Mouse (Mus musculus): ENCODE results near the gene Lrba.
A peak's percentile ranks its signal among the peaks of the same experiment; 100 is the strongest.

Gene Lrba

DNA sequence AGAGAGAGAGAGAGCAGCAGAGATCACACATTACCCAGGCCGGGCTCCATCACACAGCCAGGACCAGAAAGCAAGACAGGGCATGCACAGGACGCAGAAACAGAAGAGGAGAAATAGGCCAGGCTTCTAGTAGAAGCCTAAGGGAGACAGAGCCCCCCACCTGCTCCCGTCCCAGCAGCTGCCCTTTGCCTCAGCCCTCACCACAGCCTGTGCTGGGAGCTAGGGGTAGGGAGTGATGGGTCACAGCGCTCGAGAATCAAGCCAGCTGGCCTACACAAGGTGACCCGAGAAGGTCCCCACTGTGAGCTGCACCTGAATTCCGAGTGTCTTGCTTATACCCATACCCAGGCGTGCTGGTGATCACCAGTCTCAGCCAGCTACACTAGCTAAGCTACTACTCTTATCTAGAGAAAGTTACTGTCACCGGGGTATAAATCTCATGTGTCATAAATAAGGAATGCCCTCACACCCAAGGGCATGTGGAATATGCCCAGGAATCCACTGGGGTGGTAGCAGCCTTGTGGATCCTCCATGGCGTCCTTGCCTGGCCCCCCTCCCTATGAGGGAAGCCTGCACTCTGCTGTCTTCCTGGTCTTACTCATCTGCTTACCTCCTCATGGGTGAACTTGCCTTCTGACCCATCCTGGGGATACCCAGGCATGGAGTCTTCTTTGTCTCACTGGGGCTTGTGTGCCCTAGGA lies 563.1 kb downstream of the Lrba start:
- DNase-seq (ENCODE audit: extremely low spot score, low read depth, low spot score), result no peak

DNA sequence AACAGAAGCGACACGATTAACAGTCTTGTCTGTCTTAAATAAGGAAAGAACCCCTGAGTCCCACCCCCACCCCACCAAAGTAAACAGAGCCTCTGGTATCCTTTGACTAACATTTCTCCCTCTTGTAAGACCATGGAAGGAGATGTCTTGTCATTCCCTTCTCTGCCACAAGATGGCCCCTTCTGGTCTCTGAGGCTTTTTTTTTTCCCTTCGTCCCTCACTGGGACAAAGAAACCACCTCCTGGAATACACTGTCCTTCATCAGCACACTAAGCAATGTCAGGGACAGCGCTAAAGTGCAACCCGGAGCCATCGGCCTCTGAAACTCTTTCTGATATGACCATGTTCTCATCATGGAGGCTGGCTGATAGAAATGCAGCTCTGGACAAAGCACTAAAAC lies 564.2 kb downstream of the Lrba start:
- DNase-seq (ENCODE audit: extremely low spot score, low read depth, low spot score), result peak; percentile 76

DNA sequence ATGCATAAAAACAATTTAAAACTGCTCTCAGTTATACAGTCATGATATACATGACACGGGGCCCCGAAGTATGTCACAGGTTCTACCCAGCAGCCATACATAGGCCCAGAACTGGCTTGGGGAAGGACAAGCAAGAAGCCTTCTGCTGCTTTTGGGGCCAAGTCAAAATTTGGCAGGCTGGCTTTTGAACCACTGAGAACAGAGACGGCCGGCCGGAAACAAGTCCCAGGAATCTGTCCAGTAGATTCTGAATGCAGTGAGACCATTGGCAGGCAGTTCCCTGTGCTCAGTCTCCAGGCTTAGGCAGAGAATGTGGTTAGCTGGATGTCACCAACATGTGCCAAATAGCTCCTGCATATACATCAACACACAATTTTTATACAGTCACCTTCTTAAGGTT lies 565.3 kb downstream of the Lrba start:
- no peak for DNase-seq (ENCODE audit: extremely low spot score, low read depth, low spot score)

DNA sequence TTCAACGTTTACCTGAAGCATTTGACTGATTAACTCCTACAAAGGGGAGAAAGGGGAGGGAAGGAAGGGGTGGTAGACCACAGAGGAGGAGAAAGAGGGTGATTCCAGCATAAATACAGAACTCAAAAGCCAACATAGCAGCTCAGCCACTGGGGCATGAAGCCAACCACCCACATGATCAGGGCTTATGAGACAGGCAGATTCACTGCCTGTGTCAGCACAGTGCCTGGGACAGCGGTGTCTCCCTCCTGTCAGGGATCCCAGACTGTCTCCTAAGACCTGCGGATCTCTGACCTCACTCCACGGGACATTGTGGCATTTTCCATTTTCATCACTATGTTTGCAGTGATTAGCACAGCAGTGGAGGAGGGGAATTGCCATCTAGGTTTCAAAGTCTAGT lies 568.8 kb downstream of the Lrba start:
- DNase-seq (ENCODE audit: extremely low spot score, low read depth, low spot score), result no peak

- DNase-seq (ENCODE audit: extremely low spot score, low read depth, low spot score), result no peak
These were observed 569.3 kb downstream of the Lrba start for GRCm38 (mm10) chr3:86793720-86794191.

- DNase-seq (ENCODE audit: extremely low spot score, low read depth, low spot score), result no peak
These were observed 572.2 kb downstream of the Lrba start for GRCm38 (mm10) chr3:86796716-86797115.

DNA sequence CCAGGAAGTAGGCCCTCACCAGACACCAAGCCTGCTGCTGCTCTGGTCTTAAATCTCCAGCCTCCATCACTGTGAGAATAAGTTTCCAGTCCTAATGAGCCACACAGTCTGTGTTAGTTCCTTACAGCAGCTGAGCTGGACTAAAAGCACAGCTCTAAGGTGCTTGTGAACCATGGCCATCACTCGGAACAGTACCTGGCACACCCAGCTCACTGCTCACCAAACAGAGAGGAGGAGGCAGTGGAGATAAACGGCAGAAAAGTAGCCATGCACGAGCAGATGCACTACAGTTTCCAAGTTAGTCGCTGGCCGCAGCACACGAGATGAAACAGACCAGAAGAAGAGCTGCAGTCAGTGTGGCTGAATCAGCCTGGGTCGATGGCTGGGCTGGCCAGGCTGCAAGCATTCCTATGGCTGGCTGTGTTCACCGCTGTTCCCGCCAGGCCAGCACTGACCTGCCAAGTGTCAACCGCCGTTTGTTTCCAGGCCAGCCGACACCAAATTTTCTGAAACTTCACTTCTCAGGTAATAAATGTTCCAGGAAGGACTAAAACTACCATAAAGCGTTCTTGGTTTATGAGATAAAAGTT lies 573.5 kb downstream of the Lrba start:
- no peak for DNase-seq (ENCODE audit: extremely low spot score, low read depth, low spot score)

- no peak for DNase-seq (ENCODE audit: extremely low spot score, low read depth, low spot score)
These were observed 574.6 kb downstream of the Lrba start for GRCm38 (mm10) chr3:86799041-86799440.

- DNase-seq (ENCODE audit: extremely low spot score, low read depth, low spot score), result no peak
These were observed 576.4 kb downstream of the Lrba start for GRCm38 (mm10) chr3:86800841-86801240.

- DNase-seq (ENCODE audit: extremely low spot score, low read depth, low spot score), result no peak
These were observed 578.3 kb downstream of the Lrba start for GRCm38 (mm10) chr3:86802825-86803224.

GRCm38 (mm10) chr3:86804265-86804664 lies 579.8 kb downstream of the Lrba start:
- no peak for DNase-seq (ENCODE audit: extremely low spot score, low read depth, low spot score)

- DNase-seq (ENCODE audit: extremely low spot score, low read depth, low spot score), result no peak
These were observed 582.4 kb downstream of the Lrba start for GRCm38 (mm10) chr3:86806834-86807233.

GRCm38 (mm10) chr3:86807750-86808467 lies 583.4 kb downstream of the Lrba start:
- DNase-seq (ENCODE audit: extremely low spot score, low read depth, low spot score), result no peak

GRCm38 (mm10) chr3:86809199-86809598 lies 584.7 kb downstream of the Lrba start:
- DNase-seq (ENCODE audit: extremely low spot score, low read depth, low spot score), result no peak

DNA sequence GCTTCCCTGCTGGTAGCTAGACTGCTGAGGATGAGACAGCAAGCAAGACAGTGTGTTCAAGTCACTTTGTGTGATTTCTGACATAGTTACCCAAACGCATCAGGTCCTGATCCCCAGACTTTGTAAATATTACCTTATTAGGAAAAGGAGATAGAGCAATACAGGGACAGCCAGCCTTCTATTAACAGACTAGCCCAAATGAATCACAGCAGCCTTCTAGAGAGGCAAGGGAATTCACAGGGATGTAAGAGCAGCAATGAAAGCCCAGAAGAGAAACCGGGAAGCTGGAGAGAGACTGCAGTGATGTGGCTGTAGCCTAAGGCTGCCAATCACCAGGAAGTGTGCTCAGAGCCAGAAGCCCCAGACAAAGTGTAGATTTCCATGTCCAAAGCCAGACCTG lies 585.2 kb downstream of the Lrba start:
- DNase-seq (ENCODE audit: extremely low spot score, low read depth, low spot score), result no peak

DNA sequence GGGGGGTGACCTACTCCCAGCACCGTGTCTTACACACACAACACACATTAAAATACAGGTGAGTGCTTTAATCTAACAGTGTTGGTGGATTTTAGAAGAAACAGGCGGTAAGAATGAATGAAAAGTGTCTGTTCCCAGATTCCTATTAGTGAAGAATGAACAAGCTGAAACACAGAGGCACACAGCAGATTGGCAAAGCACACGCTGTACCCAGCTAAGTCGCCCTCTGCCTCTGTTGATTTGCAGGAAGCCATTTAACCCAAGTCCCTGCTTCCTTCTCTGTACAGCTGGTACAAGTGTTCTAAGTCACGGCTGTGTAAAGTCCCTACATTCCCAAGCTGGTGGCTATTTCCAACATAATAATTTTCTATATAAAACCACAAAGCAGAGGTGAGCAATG lies 586.4 kb downstream of the Lrba start:
- no peak for DNase-seq (ENCODE audit: extremely low spot score, low read depth, low spot score)

- peak; percentile 58 for DNase-seq (ENCODE audit: extremely low spot score, low read depth, low spot score)
These were observed 588.2 kb downstream of the Lrba start for GRCm38 (mm10) chr3:86812689-86813088.

DNA sequence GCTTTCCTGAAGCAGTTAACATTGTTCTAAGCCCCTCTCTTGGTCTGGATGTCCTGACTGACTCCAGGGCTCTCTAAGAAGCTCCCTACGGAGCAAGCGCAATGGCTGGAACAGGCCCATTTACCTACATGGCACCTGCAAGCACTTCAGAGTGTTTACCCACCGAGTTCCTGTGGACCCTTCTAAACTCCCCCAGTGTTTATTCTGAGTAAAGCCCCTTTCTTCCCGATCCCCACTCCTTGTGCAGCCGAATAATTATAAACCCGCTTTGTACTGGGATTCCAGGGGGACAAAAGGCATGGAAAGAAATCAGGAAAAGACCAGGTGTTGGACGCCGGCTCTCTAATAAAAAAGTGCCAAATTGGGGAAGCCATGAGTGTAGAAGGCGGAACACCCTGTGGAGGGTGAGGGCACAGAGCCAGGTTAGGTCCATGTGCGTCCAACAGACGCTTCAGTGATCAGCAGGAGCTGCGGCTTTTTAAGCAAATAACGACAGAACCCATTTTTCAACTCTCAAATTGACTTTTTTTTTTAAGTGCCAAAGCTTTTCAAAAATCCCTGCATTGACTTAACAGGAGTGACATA lies 593.6 kb downstream of the Lrba start:
- no peak for DNase-seq (ENCODE audit: extremely low spot score, low read depth, low spot score)

DNA sequence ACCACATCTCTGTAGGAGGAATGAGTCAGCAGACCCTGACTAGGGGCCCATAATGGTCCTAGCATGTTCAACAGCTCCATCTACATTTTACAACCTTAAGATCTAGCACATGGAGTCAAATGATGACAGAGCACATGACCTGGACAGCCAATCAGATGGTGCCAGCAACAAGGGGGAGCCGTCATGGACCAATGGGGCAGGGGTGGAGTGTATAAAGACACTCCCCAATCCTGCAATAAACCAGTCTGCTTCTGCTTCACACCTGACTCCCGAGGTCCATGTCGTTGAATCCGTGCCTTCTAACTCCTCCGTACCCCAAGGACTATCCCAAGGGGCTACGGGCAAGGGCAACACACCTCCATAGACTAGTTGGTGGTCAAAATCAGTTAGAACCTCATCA lies 594.9 kb downstream of the Lrba start:
- no peak for DNase-seq (ENCODE audit: extremely low spot score, low read depth, low spot score)

- no peak for DNase-seq (ENCODE audit: extremely low spot score, low read depth, low spot score)
These were observed 595.9 kb downstream of the Lrba start for GRCm38 (mm10) chr3:86820344-86820743.

GRCm38 (mm10) chr3:86821383-86821782 lies 596.9 kb downstream of the Lrba start:
- no peak for DNase-seq (ENCODE audit: extremely low spot score, low read depth, low spot score)

DNA sequence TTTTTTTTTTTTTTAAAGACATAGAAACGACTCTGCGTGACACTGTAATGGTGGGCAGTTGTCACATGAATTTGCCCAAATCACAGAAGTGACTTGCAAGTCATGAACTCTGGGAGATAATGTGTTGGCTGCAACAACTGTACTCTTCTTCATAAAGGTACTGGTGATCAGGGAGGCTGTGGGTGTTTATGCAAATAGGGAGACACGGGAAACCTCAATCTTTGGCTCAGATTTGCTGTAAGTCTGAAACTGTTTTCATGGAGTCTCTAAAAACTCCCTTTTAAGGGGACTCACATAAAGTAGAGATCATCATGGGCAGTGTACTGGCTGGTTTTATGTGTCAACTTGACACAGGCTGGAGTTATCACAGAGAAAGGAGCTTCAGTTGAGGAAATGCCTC lies 603.0 kb downstream of the Lrba start:
- DNase-seq (ENCODE audit: extremely low spot score, low read depth, low spot score), result no peak
